8 mouse cellular contexts compared by ENCODE assay signal in genomic region chr9:53247516-53247915, GRCm38 (mm10). TPM values are rescaled to one million over a fixed set of nuclear protein-coding genes. Genes with fewer than 3 reads are reported as not detected.
DNase-seq lines count a peak whose midpoint lies in the region; ATAC-seq lines count a peak whose summit lies in the region.

No protein-coding gene starts in this region.

- peak overlapping the region; percentile 78 for H3K9ac ChIP-seq in midbrain, embryonic 13.5 days (replicated peaks)

- peak overlapping the region; percentile 76 for H3K4me3 ChIP-seq in midbrain, embryonic 13.5 days (replicated peaks)

- no peaks in the 10 kb centered on the region for H3K27me3 ChIP-seq in midbrain, embryonic 13.5 days

- 1% methylated on average over 23 of the region's 23 CpGs for WGBS in midbrain, embryonic 13.5 days

- H3K4me2 ChIP-seq in midbrain, embryonic 13.5 days (replicated peaks): peak overlapping the region; percentile 95

- no peaks in the 10 kb centered on the region for H3K36me3 ChIP-seq in midbrain, embryonic 13.5 days

- DNase-seq in cerebellum, postnatal 4 days (ENCODE audit: low spot score in 2 of 2): no peak
- DNase-seq in spleen, postnatal 14 days (ENCODE audit: low spot score in 2 of 2): peak; percentile 5 to 8
- no peak for DNase-seq in spleen, adult 12 weeks (ENCODE audit: low spot score)
- peak; percentile 61 for DNase-seq in induced T-regulatory cell, adult 2 months (ENCODE audit: low read depth)
- DNase-seq in layer of hippocampus, postnatal 14 days (ENCODE audit: low spot score in 2 of 2): no peak
- DNase-seq in right cerebral cortex, postnatal 25 days: no peak

- ATAC-seq in cerebellum, adult (ENCODE audit: insufficient number of reproducible peaks, low FRiP score, low TSS enrichment): peak; percentile 56; the same call in 1 of the 2 replicates
- ATAC-seq in midbrain, embryonic 13.5 days: peak; percentile 71

- no peak overlapping the region for H3K27ac ChIP-seq in midbrain, embryonic 13.5 days

- peaks cover 18% of the 10 kb centered on the region for H3K4me1 ChIP-seq in midbrain, embryonic 13.5 days (replicated peaks)

- H3K9me3 ChIP-seq in midbrain, embryonic 13.5 days: no peaks in the 10 kb centered on the region

RNA-seq across cellular contexts. Expression of gene Ddx10, which starts 0.3 kb away (rescaled TPM):
- 24.7 and 25.0 TPM in 2 replicates for polyA plus RNA-seq in midbrain, embryonic 13.5 days (2015; fragmentation: Nextera tagmentation; extraction: Ambion mirVana)
- 10 to 100 TPM; 19.8 to 22.5 TPM for total RNA-seq in layer of hippocampus, postnatal 14 days (2021)

RNA-seq across cellular contexts. Expression of gene Exph5, which starts 54.0 kb away (rescaled TPM):
- 0.13 and 0.27 TPM in 2 replicates for polyA plus RNA-seq in midbrain, embryonic 13.5 days (2015; fragmentation: Nextera tagmentation; extraction: Ambion mirVana)
- total RNA-seq in layer of hippocampus, postnatal 14 days (2021): 1 to 10 TPM; 3.1 to 3.3 TPM

Comparison
In these comparisons a context has a peak if more than half of its experiments do, and no peak if none do; other contexts are left out.
1. DNase-seq: peak in spleen, postnatal 14 days (2 of 2) and induced T-regulatory cell, adult 2 months (single experiment); none in cerebellum, postnatal 4 days (0 of 2), spleen, adult 12 weeks (single experiment), layer of hippocampus, postnatal 14 days (0 of 2) and right cerebral cortex, postnatal 25 days (single experiment).